Mouse (Mus musculus) hindbrain, embryonic 12.5 days (tissue): ENCODE measurements around the gene Znfx1. TPM values are rescaled to one million over a fixed set of nuclear protein-coding genes. Genes with fewer than 3 reads are reported as not detected.

Source experiments
- ATAC-seq: fragments of 200-750 bp; cut with Nextera tagmentation; 2 replicates; pipeline ENCODE4 v1.8.0; 2017; ENCODE audit warnings: moderate TSS enrichment; ENCODE audit not compliant: low FRiP score
- H3K27ac ChIP-seq: fragments of 300-500 bp; sonication (generic); 2 replicates; pipeline ENCODE4 v1.5.1; 2016; ENCODE audit warnings: mild to moderate bottlenecking
- H3K27me3 ChIP-seq: fragments of 300-500 bp; sonication (generic); 2 replicates; pipeline ENCODE4 v1.6.1; 2016; ENCODE audit warnings: mild to moderate bottlenecking
- H3K36me3 ChIP-seq: fragments of 300-500 bp; sonication (generic); 2 replicates; pipeline ENCODE4 v1.6.1; 2016; ENCODE audit warnings: mild to moderate bottlenecking
- H3K4me1 ChIP-seq: fragments of 300-500 bp; sonication (generic); 2 replicates; pipeline ENCODE4 v1.6.1; 2016
- H3K4me2 ChIP-seq: fragments of 300-500 bp; sonication (generic); replicated peaks from 2 replicates; pipeline ENCODE4 v1.6.1; 2016; ENCODE audit warnings: mild to moderate bottlenecking
- H3K4me3 ChIP-seq: fragments of 300-500 bp; sonication (generic); 2 replicates; pipeline ENCODE4 v1.5.1; 2016; ENCODE audit warnings: mild to moderate bottlenecking
- H3K9ac ChIP-seq: fragments of 300-500 bp; sonication (generic); 2 replicates; pipeline ENCODE4 v1.6.1; 2016; ENCODE audit warnings: mild to moderate bottlenecking, moderate library complexity
- H3K9me3 ChIP-seq: fragments of 300-500 bp; sonication (generic); replicated peaks from 2 replicates; pipeline ENCODE4 v1.6.1; 2016; ENCODE audit warnings: mild to moderate bottlenecking
- WGBS: fragments of 180-500 bp; shearing (Covaris S2); methylation state at CpG from one replicate; pipeline ENCODE4 v1.1.7; 2016; 5-methylcytosine and 5-hydroxymethylcytosine counted together
- polyA plus RNA-seq: library from polyadenylated mRNA; unstranded; fragments of >200 nt; fragmentation: Nextera tagmentation; extraction: Ambion mirVana; gene quantifications from 2 replicates; pipeline ENCODE4 v1.2.1, GENCODE M21; 2016

The Znfx1 gene
- polyA plus RNA-seq, 1 experiment from 2014 or later, result 9.7 TPM

DNA sequence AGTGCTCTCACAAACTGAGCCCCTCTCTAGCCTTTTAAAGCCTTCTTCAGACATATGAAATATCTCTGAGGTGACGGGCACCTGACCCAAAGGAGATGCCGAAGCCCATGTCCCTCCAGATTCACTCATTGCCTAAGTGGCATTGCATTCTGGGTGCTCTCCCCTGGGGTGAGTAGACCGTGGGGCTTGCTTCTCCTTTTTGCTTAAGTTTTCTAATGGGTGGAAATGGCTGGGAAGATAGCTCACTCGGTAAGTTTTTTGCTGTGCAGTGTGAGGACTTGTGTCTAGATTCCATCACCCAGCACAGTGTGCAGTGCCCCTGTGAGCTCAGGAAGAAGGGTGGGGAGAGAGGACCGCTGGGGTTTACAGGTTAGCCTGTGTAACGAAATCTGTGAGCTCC is 4.8 kb upstream of the Znfx1 start:
- Histone ChIP-seq H3K4me1 (peaks cover 15% of the 10 kb centered on the region), H3K27ac (no peak overlapping the region), H3K4me3 (no peak overlapping the region), H3K36me3 (peaks cover 30% of the 10 kb centered on the region), H3K27me3 (no peaks in the 10 kb centered on the region), H3K4me2 (no peak overlapping the region), H3K9ac (no peak overlapping the region), H3K9me3 (no peaks in the 10 kb centered on the region)
- ATAC-seq, result no peak
- whole genome bisulfite sequencing, result 49% methylated on average over 6 of the region's 6 CpGs

DNA sequence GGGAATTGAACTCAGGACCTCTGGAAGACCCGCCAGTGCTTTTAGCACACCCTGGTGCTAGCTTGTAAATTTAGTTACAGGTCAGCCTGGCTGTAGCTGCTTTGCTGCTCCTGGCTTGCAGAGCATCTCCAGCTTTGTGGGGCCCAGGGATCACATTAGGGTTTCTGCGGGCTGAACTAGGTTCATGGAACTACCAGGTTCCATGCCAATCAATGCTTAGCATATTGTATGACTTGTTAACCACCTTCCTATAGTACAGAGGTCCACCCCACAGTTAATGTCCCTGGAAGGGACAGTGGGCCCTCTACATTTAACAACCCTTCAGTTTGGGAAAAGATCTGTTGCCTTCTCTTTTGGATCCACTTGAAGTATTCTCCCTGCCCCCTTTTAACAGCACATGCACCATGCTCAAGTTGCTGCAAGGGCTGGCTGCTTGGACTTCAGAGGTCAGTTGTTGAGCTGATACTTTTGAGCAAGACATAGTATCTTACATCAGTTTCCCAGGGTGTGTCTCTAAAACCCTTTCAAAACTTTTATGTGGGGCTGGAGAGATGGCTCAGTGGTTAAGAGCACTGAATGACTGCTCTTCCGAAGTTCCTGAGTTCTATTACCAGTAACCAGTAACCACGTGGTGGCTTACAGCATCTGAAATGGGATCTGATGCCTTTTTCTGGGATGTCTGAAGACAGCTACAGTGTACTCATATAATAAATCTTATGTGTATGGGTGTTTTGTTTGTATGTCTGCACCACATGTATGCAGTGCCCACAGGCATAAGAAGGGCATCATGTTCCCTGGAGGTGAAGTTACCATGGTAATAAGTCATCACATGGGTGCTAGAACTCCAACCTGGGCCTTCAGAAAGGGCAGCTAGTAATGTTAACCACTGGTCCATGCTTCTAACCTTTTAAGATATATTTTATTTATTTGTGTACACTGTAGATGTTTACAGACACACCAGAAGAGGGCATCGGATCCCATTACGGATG is 4.0 kb upstream of the Znfx1 start:
- ATAC-seq, result no peak
- no peaks in the 10 kb centered on the region for H3K9me3 ChIP-seq
- H3K27ac ChIP-seq, result no peak overlapping the region
- H3K9ac ChIP-seq, result no peak overlapping the region
- H3K4me1 ChIP-seq, result peaks cover 18% of the 10 kb centered on the region
- no peaks in the 10 kb centered on the region for H3K27me3 ChIP-seq
- H3K4me3 ChIP-seq, result no peak overlapping the region
- WGBS, result 34% methylated on average over 6 of the region's 6 CpGs
- peaks cover 30% of the 10 kb centered on the region for H3K36me3 ChIP-seq
- H3K4me2 ChIP-seq, result no peak overlapping the region

DNA sequence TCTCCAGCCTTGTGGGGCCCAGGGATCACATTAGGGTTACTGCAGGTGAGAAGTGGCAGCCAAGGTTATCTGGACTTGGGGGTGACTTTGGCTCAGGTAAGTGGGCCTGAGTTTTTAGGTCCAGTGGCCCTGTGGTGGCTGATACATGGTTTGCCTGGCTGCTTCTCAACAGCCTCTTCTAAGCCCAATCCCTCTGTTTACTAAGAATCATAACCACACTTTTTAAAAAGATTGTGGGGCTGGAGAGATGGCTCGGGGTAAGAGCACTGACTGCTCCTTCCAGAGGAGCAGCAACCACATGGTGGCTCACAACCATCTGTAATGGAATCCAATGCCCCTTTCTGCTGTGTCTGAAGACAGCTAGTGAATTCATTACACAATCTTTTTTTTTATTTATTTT is 3.2 kb upstream of the Znfx1 start:
- H3K9ac ChIP-seq, result no peak overlapping the region
- no peak overlapping the region for H3K4me3 ChIP-seq
- H3K4me2 ChIP-seq, result no peak overlapping the region
- peaks cover 24% of the 10 kb centered on the region for H3K4me1 ChIP-seq
- no peaks in the 10 kb centered on the region for H3K27me3 ChIP-seq
- H3K27ac ChIP-seq, result no peak overlapping the region
- WGBS, result 74% methylated on average over 1 of the region's 1 CpGs
- no peaks in the 10 kb centered on the region for H3K9me3 ChIP-seq
- peaks cover 30% of the 10 kb centered on the region for H3K36me3 ChIP-seq
- no peak for ATAC-seq

DNA sequence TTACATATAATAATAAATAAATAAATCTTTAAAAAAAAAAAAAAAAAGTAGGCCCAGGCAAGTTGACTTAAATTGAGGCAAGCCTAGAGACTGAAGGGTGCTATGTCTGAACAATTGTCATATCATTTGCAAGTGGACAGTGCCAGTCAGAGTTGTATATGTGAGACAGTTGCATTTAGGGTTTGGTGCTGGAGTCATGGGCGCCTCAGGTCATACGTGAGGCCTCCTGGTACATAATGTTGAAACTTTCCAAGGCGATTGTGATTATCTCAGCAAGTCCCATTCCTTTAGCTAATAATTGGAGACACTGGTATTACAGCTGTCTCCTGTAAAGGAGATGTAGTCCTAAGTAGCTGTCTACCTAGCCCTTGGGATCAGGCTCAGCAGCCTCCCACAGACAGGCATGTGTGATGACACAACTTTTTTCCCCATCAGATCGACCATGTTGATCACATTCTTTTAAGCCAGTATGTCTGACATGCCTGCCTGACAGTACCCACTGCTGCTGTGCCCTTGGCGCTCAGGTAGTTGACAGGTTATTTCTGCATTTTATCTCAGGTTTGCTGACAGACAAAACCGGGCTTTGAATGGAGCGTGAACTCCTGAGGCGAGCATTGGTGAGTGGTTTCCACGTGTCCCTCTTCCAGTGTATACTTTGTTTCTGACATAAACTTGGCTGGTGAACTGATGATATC is 1.9 kb upstream of the Znfx1 start:
- peaks cover 30% of the 10 kb centered on the region for H3K36me3 ChIP-seq
- H3K4me3 ChIP-seq, result peak overlapping the region; percentile 87
- no peaks in the 10 kb centered on the region for H3K27me3 ChIP-seq
- peak overlapping the region; percentile 68 for H3K9ac ChIP-seq
- 0 out of 2 replicates have a peak overlapping the region, but pooled peaks have one; percentile 4 for H3K27ac ChIP-seq
- ATAC-seq, result no peak
- H3K4me1 ChIP-seq, result peaks cover 30% of the 10 kb centered on the region
- peak overlapping the region; percentile 87 for H3K4me2 ChIP-seq
- 28% methylated on average over 9 of the region's 9 CpGs for WGBS
- no peaks in the 10 kb centered on the region for H3K9me3 ChIP-seq

DNA sequence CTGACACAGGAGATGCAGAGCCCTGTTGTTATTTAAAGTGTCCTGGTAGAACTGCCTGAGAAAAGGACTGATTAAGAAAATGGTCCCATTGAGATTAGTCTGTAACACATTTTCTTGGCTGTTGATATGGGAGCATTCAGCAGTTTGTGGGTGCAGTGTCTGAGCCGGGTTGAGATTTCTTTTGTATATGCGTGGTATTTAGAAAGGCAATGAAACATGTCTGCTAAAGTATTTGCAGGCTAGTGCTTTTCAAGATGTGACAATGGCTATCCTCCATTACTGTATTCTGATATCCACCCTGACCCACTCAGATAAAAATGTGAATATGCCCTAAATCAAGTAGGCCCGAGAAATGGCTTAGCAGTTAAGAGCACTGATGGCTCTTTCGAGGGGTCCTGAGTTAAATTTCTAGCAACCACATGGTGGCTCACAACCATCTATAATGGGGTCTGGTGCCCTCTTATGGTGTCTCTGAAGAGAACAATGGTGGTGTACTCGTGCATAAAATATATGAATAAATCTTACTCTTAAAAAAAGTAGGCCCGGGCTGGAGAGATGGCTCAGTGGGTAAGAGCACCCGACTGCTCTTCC is 1.2 kb upstream of the Znfx1 start:
- peaks cover 32% of the 10 kb centered on the region for H3K4me1 ChIP-seq
- ATAC-seq, result no peak
- peaks cover 34% of the 10 kb centered on the region for H3K36me3 ChIP-seq
- H3K9ac ChIP-seq, result peak overlapping the region; percentile 94
- WGBS, result under 1% methylated on average over 7 of the region's 7 CpGs
- no peaks in the 10 kb centered on the region for H3K27me3 ChIP-seq
- peak overlapping the region; percentile 94 for H3K27ac ChIP-seq
- peak overlapping the region; percentile 87 for H3K4me2 ChIP-seq
- H3K4me3 ChIP-seq, result peak overlapping the region; percentile 87
- H3K9me3 ChIP-seq, result no peaks in the 10 kb centered on the region

DNA sequence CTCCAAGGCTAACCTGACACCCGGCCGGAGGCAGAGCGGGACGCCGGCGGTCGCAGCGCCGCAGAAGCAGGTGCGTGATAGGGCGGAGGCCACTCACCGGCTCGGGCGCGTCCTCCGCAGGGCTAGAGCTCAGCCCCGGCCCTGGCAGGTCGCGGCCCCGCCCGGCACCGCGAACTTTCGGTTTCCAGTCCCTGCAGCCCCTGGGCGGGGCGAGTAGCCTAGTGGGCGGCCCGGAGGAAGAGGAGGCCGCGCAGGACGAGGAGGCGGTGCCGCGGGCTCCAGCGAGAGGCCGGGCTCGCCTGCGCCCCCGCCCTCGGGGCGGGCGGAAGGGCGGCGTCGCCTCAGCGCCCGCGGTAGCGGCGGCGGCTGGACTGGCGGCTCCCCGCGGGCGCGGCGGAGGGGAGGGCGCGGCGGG is 311 bp downstream of the Znfx1 start:
- under 1% methylated on average over 40 of the region's 60 CpGs for WGBS
- ATAC-seq, result peak; percentile 91
- peak overlapping the region; percentile 94 for H3K27ac ChIP-seq
- peaks cover 32% of the 10 kb centered on the region for H3K4me1 ChIP-seq
- peak overlapping the region; percentile 94 for H3K9ac ChIP-seq
- no peaks in the 10 kb centered on the region for H3K9me3 ChIP-seq
- H3K36me3 ChIP-seq, result peaks cover 41% of the 10 kb centered on the region
- peak overlapping the region; percentile 87 for H3K4me2 ChIP-seq
- peak overlapping the region; percentile 87 for H3K4me3 ChIP-seq
- no peaks in the 10 kb centered on the region for H3K27me3 ChIP-seq

DNA sequence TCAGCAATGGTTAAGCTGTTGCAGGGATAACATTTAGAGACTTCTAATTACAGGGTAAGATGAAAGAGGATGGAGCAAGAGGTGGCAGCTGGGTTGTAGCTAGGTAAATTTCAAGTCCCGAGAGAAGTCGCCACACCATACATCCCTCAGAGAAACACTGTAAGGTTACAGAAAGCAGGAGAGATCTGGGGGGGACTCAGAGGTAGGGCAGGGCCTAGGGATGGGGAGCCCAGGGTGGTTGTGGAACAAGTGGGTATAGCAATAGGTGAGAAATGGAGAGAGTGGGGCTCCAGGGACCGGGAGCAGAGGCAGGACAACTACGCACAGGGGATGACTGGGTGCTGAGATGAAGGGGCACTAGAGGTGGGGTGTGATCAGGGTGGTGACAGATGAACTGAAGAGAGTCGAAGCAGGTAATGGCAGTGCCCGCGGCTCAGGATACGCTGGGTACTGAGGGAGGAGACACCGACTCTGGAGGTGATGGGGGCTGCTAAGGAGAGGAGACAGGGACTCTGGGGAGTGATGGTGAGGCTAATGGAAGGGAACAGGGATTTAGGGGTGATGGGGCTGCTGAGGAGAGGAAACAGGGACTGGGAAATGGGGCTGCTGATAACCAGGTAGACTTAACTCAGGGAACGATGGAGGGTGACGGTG is 1.3 kb downstream of the Znfx1 start:
- H3K9ac ChIP-seq, result peak overlapping the region; percentile 94
- H3K4me2 ChIP-seq, result peak overlapping the region; percentile 87
- H3K9me3 ChIP-seq, result no peaks in the 10 kb centered on the region
- ATAC-seq, result no peak
- H3K27me3 ChIP-seq, result no peaks in the 10 kb centered on the region
- peaks cover 32% of the 10 kb centered on the region for H3K4me1 ChIP-seq
- WGBS, result 26% methylated on average over 11 of the region's 11 CpGs
- H3K36me3 ChIP-seq, result peaks cover 41% of the 10 kb centered on the region
- no peak overlapping the region for H3K27ac ChIP-seq
- peak overlapping the region; percentile 87 for H3K4me3 ChIP-seq

DNA sequence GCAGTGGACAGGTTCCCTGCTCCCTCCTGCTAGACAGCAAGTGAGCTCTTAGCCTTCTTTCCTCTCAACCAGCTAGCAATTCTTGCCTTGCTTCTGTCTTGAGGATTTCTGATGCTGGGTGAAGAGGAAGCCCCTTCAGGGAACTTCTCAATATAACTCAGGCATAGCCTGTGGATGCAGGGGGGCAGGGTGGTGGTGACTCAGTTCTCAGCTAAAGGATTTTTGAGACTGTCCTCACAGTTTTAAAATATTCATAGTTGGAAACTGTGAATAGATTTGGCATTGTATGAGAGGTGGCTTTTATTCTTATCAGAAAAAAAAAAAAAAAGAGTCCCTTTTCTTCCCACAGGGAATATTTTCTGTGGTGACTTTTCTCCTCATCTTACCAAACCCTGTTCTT is 2.1 kb downstream of the Znfx1 start:
- peaks cover 32% of the 10 kb centered on the region for H3K4me1 ChIP-seq

DNA sequence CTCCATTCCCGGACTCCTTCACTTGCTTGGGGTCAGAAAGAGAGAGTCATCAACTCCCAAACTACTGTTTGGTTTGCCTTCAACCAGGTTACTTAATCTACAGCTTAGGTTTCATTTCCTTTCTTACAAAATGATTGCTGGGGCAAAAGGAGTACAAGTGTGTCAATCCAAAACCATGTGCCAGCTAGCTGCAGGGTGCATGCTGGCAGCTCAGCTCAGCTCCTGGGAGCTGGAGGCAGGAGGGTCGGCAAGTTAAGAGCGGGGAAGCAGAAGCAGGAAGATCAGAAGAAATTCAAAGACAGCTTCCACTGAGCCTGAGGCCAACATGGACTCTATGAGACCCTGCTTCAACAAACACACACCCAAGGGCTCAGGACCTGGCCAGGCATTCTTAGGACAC is 2.5 kb downstream of the Znfx1 start:
- no peak overlapping the region for H3K4me3 ChIP-seq
- H3K27me3 ChIP-seq, result no peaks in the 10 kb centered on the region
- 52% methylated on average over 3 of the region's 3 CpGs for WGBS
- peaks cover 29% of the 10 kb centered on the region for H3K4me1 ChIP-seq
- ATAC-seq, result no peak
- H3K9ac ChIP-seq, result peak overlapping the region; percentile 38; the same call in 1 of the 2 replicates
- H3K36me3 ChIP-seq, result peaks cover 41% of the 10 kb centered on the region
- 0 out of 2 replicates have a peak overlapping the region, but pooled peaks have one; percentile 1 for H3K4me2 ChIP-seq
- H3K27ac ChIP-seq, result no peak overlapping the region
- H3K9me3 ChIP-seq, result no peaks in the 10 kb centered on the region

More for the DNA sequence above, 2.1 kb downstream of the Znfx1 start:
- H3K4me3 ChIP-seq, result no peak overlapping the region
- H3K27ac ChIP-seq, result no peak overlapping the region
- 0 out of 2 replicates have a peak overlapping the region, but pooled peaks have one; percentile 1 for H3K4me2 ChIP-seq
- H3K36me3 ChIP-seq, result peaks cover 41% of the 10 kb centered on the region
- H3K9me3 ChIP-seq, result no peaks in the 10 kb centered on the region
- no peak for ATAC-seq
- H3K9ac ChIP-seq, result peak overlapping the region; percentile 38; the same call in 1 of the 2 replicates
- no peaks in the 10 kb centered on the region for H3K27me3 ChIP-seq

DNA sequence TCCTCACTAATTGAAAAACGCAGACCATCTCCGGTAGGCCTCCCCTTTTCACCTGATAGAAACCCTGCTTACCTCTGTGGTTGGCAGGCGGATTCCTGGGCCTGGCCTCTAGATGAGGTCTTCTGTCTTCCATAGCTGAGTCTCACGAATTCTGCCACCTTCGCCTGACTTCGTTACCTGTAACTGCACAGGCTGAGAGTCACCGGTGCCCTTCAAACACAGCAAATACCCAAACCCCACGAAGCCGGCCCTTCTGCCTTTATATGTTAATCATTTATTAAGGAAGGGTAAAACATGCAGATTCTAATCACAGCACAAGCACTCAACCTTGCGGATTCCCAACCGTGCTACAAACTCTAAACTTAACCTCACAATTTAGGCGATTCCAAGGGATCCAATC is 2.9 kb downstream of the Znfx1 start:
- H3K27me3 ChIP-seq, result no peaks in the 10 kb centered on the region
- no peak overlapping the region for H3K27ac ChIP-seq
- H3K4me2 ChIP-seq, result no peak overlapping the region
- WGBS, result 66% methylated on average over 12 of the region's 12 CpGs
- no peak for ATAC-seq
- 0 out of 2 replicates have a peak overlapping the region, but pooled peaks have one; percentile 8 for H3K9ac ChIP-seq
- no peak overlapping the region for H3K4me3 ChIP-seq
- H3K36me3 ChIP-seq, result peaks cover 41% of the 10 kb centered on the region
- H3K4me1 ChIP-seq, result peaks cover 25% of the 10 kb centered on the region
- H3K9me3 ChIP-seq, result no peaks in the 10 kb centered on the region

DNA sequence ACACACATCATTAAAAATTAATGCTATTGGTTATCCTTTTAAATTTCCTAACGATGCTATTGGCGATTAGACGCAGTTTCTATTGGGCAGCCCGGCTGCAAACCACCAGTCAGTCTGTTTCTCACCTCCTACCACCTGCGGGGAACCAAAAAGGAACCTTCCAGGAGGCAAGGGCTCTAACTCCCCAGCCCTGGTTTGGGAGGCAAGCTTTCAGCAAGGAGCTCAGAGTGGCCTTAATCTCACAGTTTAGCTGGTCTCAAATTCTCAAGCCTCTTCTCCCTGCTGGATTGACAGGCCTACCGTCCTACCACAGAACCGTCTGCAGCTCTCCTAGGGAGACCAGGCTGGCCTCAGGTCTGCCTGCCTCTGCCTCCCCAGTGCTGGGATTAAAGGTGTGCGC is 3.3 kb downstream of the Znfx1 start:
- Histone ChIP-seq H3K9ac (0 out of 2 replicates have a peak overlapping the region, but pooled peaks have one; percentile 8), H3K27me3 (no peaks in the 10 kb centered on the region), H3K4me3 (no peak overlapping the region), H3K36me3 (peaks cover 42% of the 10 kb centered on the region), H3K4me1 (peaks cover 21% of the 10 kb centered on the region), H3K9me3 (no peaks in the 10 kb centered on the region), H3K27ac (no peak overlapping the region), H3K4me2 (no peak overlapping the region)
- 45% methylated on average over 8 of the region's 8 CpGs for WGBS
- no peak for ATAC-seq
